Mouse (Mus musculus): ENCODE results near the gene Gdpd1.

DNA sequence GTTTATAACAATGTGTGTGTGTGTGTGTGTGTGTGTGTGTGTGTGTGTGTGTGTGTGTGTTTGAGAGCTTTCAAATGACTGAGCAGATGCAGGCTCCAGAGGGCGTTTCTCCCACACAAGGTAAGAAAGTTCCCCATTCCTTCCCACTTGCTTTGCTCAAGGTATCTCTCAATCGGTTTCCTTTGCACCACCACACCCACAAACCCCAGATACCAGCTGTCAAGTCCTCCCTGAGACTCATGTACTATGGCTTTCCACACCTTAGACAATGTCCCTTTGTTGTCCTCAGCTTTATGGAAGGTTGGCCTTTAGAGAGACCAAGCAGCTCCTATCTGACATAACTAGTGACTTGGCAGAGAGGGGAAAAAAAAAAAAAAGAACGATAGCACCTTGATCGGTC is 51.1 kb downstream of the Gdpd1 start:
- TF ChIP-seq POLR2A (IDR thresholded peaks at IDR 0.05; ENCODE audit: borderline replicate concordance, extremely low read depth, insufficient read depth, insufficient read length, poor library complexity, severe bottlenecking) (no peak), CTCF (IDR thresholded peaks at IDR 0.05; ENCODE audit: borderline replicate concordance, extremely low read depth, insufficient read depth, insufficient read length) (no peak)

Data from brain, embryonic 14.5 days (tissue).